Mouse (Mus musculus) stomach, postnatal 0 days (tissue): ENCODE measurements around the gene Olfml2a.

ENCODE experiments used
- CTCF ChIP-seq: IDR thresholded peaks from 2 replicates; pipeline ENCODE4 v1.5.1; 2016; ENCODE audit warnings: antibody characterized with exemption, low read depth, mild to moderate bottlenecking, moderate library complexity
- EP300 ChIP-seq: optimal IDR thresholded peaks from 2 replicates; pipeline ENCODE3; 2016; ENCODE audit warnings: antibody characterized with exemption

DNA sequence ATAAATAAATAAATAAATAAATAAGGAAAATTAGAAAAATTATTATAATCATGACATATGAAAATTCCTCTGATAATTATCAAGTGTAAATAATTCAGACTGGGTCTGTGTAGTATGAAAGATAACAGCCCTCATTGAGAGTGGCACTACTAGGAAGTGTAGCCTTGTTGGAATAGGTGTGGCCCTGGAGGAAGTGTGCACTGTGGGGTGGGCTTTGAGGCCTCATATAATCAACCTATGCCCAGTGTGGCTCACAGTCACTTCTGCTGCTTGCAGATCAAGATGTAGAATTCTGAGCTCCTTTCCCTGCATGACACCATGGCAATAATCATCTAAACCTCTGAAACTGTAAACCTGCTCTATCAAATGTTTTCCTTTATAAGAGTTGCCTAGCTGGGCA lies 28.9 kb upstream of the Olfml2a start:
- TF ChIP-seq CTCF (no peak), EP300 (no peak)
